Mouse (Mus musculus) kidney, adult 2 months (tissue): ENCODE results near the gene Pfkl. TPM values are rescaled to one million over a fixed set of nuclear protein-coding genes. Genes with fewer than 3 reads are reported as not detected.

Experiments
- DNase-seq: peaks from one replicate; pipeline ENCODE4 v3.0.0; 2021
- H3K27ac ChIP-seq: fragments of 200-500 bp; 2 replicates; pipeline ENCODE4 v1.5.1; 2012; ENCODE audit warnings: low read depth, low read length, control low read depth, inconsistent platforms; ENCODE audit not compliant: insufficient read depth
- H3K27me3 ChIP-seq: fragments of 200-500 bp; replicated peaks from 2 replicates; pipeline ENCODE4 v1.6.1; 2012; ENCODE audit warnings: mild to moderate bottlenecking, moderate library complexity, low read length, inconsistent platforms; ENCODE audit not compliant: control insufficient read depth, insufficient read depth
- H3K36me3 ChIP-seq: fragments of 200-500 bp; 2 replicates; pipeline ENCODE4 v1.6.1; 2012; ENCODE audit warnings: mild to moderate bottlenecking, moderate library complexity, low read length, inconsistent platforms; ENCODE audit not compliant: control insufficient read depth, insufficient read depth
- H3K4me1 ChIP-seq: fragments of 200-500 bp; 2 replicates; pipeline ENCODE4 v1.6.1; 2011; ENCODE audit warnings: low read length; ENCODE audit not compliant: control insufficient read depth, insufficient read depth
- H3K4me3 ChIP-seq: fragments of 200-500 bp; 2 replicates; pipeline ENCODE4 v1.5.1; 2011; ENCODE audit warnings: mild to moderate bottlenecking, low read depth, low read length, control low read depth; ENCODE audit not compliant: insufficient read depth
- CTCF ChIP-seq: fragments of 200-500 bp; conservative IDR thresholded peaks from 2 replicates; pipeline ENCODE4 v1.5.1; 2011; ENCODE audit warnings: low read depth, mild to moderate bottlenecking, control low read depth, low read length, moderate library complexity, mixed read lengths; ENCODE audit not compliant: insufficient read depth, insufficient read length
- POLR2A ChIP-seq: fragments of 200-500 bp; IDR thresholded peaks from one replicate; pipeline ENCODE4 v1.6.1; 2011; ENCODE audit warnings: low read depth, low read length, control low read depth
- WGBS: fragments of 180-500 bp; shearing (Covaris S2); methylation state at CpG from one replicate; pipeline ENCODE4 v1.1.7; 2018; 5-methylcytosine and 5-hydroxymethylcytosine counted together
- polyA plus RNA-seq: library from polyadenylated mRNA; depleted of rRNA; stranded (reverse); fragments of >200 nt; gene quantifications from 2 replicates; pipeline ENCODE4 v1.2.3, GENCODE M21; 2012

Gene Pfkl
- polyA plus RNA-seq, 1 experiment: 107 TPM

DNA sequence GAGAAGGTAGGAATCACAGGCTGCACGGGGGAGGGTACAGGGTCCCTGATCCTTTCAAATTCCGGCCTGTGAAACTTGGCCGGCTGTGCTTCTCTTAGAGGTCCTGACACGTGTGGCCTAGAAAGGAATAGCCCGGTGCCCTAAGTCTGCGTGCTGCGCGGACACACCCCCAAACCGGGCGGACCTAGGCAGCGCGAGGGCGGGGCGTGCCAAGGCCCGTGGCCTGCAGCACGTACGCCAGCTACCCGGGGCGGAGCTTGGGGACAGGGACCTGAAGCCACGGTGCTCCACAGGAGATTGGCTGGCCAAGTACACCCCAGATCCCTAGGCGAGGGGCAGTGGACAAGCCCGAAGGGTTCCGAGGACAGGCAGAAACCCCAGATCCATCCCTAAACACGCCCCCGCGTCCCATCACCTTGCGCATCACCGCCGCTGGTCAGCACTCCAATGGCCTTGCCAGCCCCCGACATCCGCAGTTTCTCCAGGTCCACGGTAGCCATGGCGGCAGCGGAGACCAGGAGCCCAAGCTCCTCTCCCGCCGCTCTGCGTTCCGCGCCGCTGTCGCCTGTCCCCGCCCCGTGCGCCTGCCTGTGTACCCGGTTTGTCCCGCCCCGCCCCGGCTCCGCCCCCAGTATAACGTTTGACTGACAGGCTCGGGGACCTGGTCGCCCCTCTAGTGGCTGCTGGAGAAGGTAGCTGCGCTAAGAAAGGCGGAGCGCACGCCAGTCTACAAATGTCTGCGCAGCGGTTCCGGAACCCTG is 519 bp downstream of the Pfkl start:
- H3K4me3 ChIP-seq: peak overlapping the region; percentile 91
- peak; percentile 98 for DNase-seq
- peaks cover 20% of the 10 kb centered on the region; the same call in 1 of the 2 replicates for H3K4me1 ChIP-seq
- under 1% methylated on average over 59 of the region's 59 CpGs for WGBS
- no peaks in the 10 kb centered on the region for H3K36me3 ChIP-seq
- TF ChIP-seq CTCF (peak; percentile 59), POLR2A (peak; percentile 39)
- H3K27me3 ChIP-seq: no peaks in the 10 kb centered on the region
- peak overlapping the region; percentile 96 for H3K27ac ChIP-seq

DNA sequence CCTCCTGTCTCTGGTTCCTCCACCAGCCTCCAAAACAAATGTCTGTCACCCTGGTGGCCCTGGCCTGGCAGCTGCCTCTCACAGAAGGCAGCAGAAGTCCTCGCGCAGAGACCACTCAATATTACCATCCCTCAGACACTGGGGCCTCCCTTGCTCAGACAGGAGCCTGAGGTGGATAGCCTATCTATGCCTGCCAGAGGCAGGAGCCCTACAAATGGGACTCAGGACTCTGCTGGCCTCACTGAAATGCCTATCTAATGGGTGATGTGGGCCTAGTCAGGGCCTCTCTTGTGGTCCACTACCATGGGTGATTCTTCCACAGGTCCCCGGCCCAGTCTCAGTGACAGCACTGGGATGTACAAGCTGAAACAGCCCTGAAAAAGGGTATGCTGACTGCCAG is 1.7 kb downstream of the Pfkl start:
- WGBS: 85% methylated on average over 3 of the region's 3 CpGs
- Histone ChIP-seq H3K36me3 (no peaks in the 10 kb centered on the region), H3K4me3 (no peak overlapping the region), H3K27me3 (no peaks in the 10 kb centered on the region), H3K4me1 (peaks cover 20% of the 10 kb centered on the region; the same call in 1 of the 2 replicates), H3K27ac (no peak overlapping the region)
- no peak for DNase-seq
- TF ChIP-seq CTCF (no peak), POLR2A (no peak)

DNA sequence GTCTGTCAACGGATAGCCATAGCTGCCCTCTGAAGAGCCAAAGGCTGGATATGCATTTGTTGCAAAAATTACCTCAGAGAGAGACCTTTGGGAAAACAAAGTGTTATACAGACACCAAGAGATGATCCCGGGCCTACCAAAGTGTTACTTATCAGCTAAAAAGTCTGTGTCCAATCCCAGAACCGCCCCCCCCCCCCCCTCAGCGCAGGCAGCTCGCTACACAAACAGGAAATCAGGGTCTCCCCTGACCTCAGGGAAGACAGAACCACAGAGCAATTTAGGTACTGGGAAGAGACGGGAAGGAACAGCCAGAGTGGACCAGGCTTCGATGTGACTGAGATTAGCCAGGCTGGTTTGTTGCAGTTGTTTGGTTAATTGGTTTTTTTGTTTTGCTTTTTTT is 2.7 kb downstream of the Pfkl start:
- Histone ChIP-seq H3K4me1 (peaks cover 20% of the 10 kb centered on the region; the same call in 1 of the 2 replicates), H3K27me3 (no peaks in the 10 kb centered on the region), H3K36me3 (no peaks in the 10 kb centered on the region), H3K4me3 (no peak overlapping the region), H3K27ac (no peak overlapping the region)
- WGBS: 31% methylated on average over 7 of the region's 7 CpGs
- TF ChIP-seq POLR2A (no peak), CTCF (no peak)
- no peak for DNase-seq

DNA sequence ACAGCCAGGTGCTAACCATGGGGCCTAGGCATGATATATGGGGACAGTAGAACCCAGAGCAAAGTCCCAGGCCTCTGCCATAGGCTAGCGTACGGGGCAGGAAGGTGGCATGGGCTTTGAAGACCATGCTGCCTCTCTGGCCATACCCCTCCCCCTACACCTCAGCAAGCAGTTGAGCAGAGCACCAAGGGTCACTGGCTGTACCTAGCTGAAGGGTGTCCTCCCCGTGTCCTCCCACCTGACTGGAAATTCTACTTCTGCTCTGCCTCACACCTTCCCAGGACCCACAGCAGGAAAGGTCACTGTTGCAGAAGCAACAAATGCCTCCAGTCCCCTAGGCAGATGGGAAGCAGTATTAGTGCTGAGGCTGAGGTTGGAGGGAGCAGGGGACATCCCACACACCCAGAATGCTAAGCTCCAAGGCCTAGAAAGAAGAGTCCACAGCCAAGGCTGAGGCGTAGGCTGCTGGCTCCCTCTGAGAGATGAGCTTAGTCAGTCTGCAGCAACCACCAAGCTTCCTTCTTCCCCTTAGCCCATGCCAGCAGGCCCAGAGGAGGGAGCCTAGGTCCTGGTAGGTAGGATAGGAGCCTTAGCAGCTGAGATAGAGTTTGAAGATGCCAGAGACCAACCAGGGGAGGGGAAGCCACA is 4.0 kb downstream of the Pfkl start:
- DNase-seq: peak; percentile 29
- TF ChIP-seq POLR2A (no peak), CTCF (no peak)
- Histone ChIP-seq H3K27ac (no peak overlapping the region), H3K27me3 (no peaks in the 10 kb centered on the region), H3K36me3 (no peaks in the 10 kb centered on the region), H3K4me3 (no peak overlapping the region), H3K4me1 (peaks cover 20% of the 10 kb centered on the region; the same call in 1 of the 2 replicates)
- 73% methylated on average over 4 of the region's 4 CpGs for WGBS

DNA sequence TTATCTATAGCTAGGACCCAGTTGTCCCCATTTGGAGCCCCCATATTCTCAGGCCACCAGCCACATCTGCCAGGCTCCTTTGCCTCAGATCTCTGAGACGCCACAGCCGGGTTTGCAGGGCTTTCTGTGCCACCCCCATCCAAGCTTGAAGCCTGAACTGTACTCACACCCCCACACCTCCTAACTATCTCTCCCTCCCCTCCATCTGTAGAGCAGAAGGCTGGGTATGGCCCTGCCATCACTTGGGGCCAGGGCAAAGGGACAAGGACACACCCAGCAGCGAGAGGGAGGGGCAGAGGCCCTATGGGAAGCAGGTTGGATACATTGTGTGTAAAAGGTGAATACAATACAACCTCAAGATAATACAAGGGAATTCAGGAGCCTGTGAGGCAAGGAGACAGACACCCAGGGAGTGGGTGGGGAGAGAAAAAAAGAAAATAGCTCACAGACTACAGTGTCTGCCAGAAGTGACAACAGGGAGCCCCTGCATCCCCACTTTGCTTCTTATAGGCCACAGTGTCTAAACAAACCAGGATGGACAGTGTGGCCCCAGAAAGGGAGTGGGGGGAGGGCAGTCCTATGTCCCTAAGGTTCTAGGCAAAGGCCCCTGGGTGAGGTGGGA is 5.3 kb downstream of the Pfkl start:
- WGBS: 95% methylated on average over 3 of the region's 3 CpGs
- Histone ChIP-seq H3K4me3 (no peak overlapping the region), H3K27me3 (no peaks in the 10 kb centered on the region), H3K27ac (no peak overlapping the region), H3K36me3 (no peaks in the 10 kb centered on the region), H3K4me1 (peaks cover 20% of the 10 kb centered on the region; the same call in 1 of the 2 replicates)
- no peak for DNase-seq
- TF ChIP-seq CTCF (no peak), POLR2A (no peak)

DNA sequence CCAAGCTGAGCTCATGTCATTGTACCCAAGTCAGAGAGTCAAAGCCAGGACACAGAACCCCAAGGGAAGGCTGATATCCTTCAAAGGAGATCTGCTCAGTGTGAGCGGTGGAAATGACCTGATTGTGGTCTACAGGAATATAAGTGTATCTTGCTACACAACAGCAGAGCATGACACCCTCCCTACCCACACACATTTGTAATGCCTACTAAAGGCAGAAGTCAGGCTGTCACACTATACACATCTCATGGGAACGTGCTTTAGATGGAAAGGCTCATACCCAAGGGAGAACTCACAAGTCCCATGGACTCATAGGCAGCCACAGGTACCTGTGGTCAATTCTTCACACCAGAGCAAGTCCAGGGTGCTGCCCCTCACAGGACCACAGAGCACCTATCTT is 7.6 kb downstream of the Pfkl start:
- H3K36me3 ChIP-seq: no peaks in the 10 kb centered on the region
- no peak overlapping the region for H3K27ac ChIP-seq
- peaks cover 9% of the 10 kb centered on the region; the same call in 1 of the 2 replicates for H3K4me1 ChIP-seq
- no peak overlapping the region for H3K4me3 ChIP-seq
- DNase-seq: no peak
- no peak for TF ChIP-seq POLR2A
- TF ChIP-seq CTCF: no peak
- 95% methylated on average over 2 of the region's 2 CpGs for WGBS
- no peaks in the 10 kb centered on the region for H3K27me3 ChIP-seq

DNA sequence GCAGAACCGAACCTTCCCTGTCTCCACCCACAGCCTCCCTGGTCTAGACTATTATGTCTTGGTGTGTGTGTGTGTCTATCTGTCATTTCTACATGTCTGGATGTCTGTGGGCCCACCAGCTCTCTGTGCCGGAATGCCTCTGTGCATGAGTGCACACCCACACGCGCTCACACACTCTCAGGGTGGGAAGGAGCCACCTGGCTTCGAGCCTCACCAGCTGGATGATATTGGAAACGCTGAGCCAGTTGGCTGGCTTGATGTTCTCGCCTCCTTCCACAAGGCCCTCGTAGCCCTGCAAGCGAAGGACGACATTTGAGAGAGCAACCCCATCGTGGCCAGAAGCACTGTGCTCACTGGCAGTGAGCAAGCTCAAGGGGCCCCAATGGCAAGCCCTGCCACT is 8.1 kb downstream of the Pfkl start:
- DNase-seq: no peak
- H3K27ac ChIP-seq: no peak overlapping the region
- 61% methylated on average over 11 of the region's 11 CpGs for WGBS
- no peak overlapping the region for H3K4me3 ChIP-seq
- TF ChIP-seq CTCF: no peak
- TF ChIP-seq POLR2A: no peak
- no peaks in the 10 kb centered on the region for H3K27me3 ChIP-seq
- peaks cover 5% of the 10 kb centered on the region; the same call in 1 of the 2 replicates for H3K4me1 ChIP-seq
- H3K36me3 ChIP-seq: no peaks in the 10 kb centered on the region
